Mouse (Mus musculus): ENCODE measurements around the gene Tns2. TPM values are rescaled to one million over a fixed set of nuclear protein-coding genes. Genes with fewer than 3 reads are reported as not detected.
"Not testable (repeated sequence)": the region's sequence is repeated elsewhere in the genome, so short reads cannot be mapped to it uniquely, and the experiment has no call there.

The Tns2 gene
- polyA plus RNA-seq, 1 experiment from 2014 or later = 57.2 TPM

DNA sequence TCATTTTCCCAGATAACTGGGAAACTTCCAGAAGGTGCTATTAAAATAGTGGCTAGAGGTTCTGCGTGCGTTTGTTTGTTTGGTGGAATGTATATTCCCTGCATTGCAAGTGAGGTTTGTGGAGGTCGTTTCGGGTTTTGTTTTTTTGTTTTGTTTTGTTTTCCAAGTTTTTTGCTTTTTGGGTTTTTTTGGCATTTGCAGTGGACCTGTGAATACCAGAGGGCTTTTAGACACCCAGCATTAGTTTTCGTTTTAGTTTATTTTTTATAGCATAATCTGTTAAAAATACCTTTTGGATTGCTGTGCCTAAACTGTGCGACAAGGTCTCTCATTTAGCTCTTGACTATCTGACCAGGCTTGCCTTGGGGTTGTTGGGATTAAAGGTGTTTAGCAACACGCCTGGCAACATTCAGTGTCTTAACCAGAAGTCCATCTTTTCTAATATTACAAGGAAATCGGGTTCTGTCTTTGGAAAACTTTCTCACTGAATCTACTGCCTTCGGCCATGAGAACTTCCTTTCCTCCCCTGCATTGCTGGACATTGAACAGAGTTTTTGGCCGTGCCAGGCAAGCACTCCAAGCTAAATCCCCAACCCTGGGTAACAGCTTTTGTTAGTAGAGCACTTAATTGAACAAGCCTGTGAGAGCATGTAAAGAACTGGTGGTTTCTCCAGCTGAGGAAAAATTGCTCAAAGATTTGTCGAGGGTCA lies 25.2 kb upstream of the Tns2 start:
- H3K4me3 ChIP-seq (replicated peaks) = peak overlapping the region; percentile 96
- no peak for ATAC-seq (ENCODE audit: insufficient number of reproducible peaks, low FRiP score, low TSS enrichment, low read depth)
- H3K36me3 ChIP-seq = no peaks in the 10 kb centered on the region
- peak overlapping the region; percentile 58 for H3K4me2 ChIP-seq (replicated peaks)
- H3K27ac ChIP-seq (replicated peaks) = peak overlapping the region; percentile 97
- H3K27me3 ChIP-seq = no peaks in the 10 kb centered on the region
- H3K9ac ChIP-seq = peak overlapping the region; percentile 99
- no peaks in the 10 kb centered on the region for H3K9me3 ChIP-seq (replicated peaks)
- H3K4me1 ChIP-seq = peaks cover 17% of the 10 kb centered on the region
- 5% methylated on average over 11 of the region's 11 CpGs for WGBS

- H3K4me1 ChIP-seq = peaks cover 22% of the 10 kb centered on the region
- no peak overlapping the region for H3K4me3 ChIP-seq (replicated peaks)
- no peak for ATAC-seq (ENCODE audit: insufficient number of reproducible peaks, low FRiP score, low TSS enrichment, low read depth)
- no peak overlapping the region for H3K9ac ChIP-seq
- peaks cover 4% of the 10 kb centered on the region for H3K36me3 ChIP-seq
- H3K9me3 ChIP-seq (replicated peaks) = no peaks in the 10 kb centered on the region
- H3K27me3 ChIP-seq = no peaks in the 10 kb centered on the region
- WGBS = 90% methylated on average over 2 of the region's 2 CpGs
- H3K27ac ChIP-seq (replicated peaks) = no peak overlapping the region
- H3K4me2 ChIP-seq (replicated peaks) = no peak overlapping the region
Measured at GRCm38 (mm10) chr15:102077111-102077677, 23.0 kb upstream of the Tns2 start.

DNA sequence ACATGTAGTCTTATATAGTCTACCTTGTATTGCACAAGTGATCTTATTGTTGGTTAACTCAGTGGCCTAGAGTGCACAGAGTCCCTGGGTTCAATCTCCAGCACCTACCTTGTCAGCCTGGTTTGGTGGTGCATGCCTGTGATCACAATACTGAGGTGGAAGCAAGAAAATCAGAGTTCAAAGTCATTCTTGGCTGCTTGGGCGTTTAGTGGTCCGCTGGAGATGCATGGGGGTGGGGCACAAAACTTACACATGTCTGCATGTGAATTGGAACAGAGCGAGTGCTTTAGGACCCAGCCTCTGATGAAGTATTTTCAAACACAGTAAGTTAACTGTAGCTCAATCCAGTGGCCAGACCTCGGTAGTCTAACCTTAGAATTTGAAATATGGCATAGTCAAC lies 21.0 kb upstream of the Tns2 start:
- no peak for ATAC-seq (ENCODE audit: insufficient number of reproducible peaks, low FRiP score, low TSS enrichment, low read depth)
- Histone ChIP-seq H3K36me3 (peaks cover 22% of the 10 kb centered on the region), H3K27me3 (no peaks in the 10 kb centered on the region), H3K9ac (no peak overlapping the region), H3K4me1 (peaks cover 22% of the 10 kb centered on the region), H3K4me3 (replicated peaks) (no peak overlapping the region), H3K27ac (replicated peaks) (no peak overlapping the region), H3K9me3 (replicated peaks) (no peaks in the 10 kb centered on the region), H3K4me2 (replicated peaks) (no peak overlapping the region)
- WGBS = 67% methylated on average over 4 of the region's 4 CpGs

GRCm38 (mm10) chr15:102079924-102080323 lies 20.3 kb upstream of the Tns2 start:
- 60% methylated on average over 8 of the region's 8 CpGs for WGBS
- H3K27me3 ChIP-seq; H3K4me3 ChIP-seq (replicated peaks); ATAC-seq (ENCODE audit: insufficient number of reproducible peaks, low FRiP score, low TSS enrichment, low read depth); H3K4me2 ChIP-seq (replicated peaks); H3K9ac ChIP-seq; H3K9me3 ChIP-seq (replicated peaks); H3K27ac ChIP-seq (replicated peaks): not testable (repeated sequence)
- H3K4me1 ChIP-seq = peaks cover 19% of the 10 kb centered on the region
- H3K36me3 ChIP-seq = peaks cover 29% of the 10 kb centered on the region

DNA sequence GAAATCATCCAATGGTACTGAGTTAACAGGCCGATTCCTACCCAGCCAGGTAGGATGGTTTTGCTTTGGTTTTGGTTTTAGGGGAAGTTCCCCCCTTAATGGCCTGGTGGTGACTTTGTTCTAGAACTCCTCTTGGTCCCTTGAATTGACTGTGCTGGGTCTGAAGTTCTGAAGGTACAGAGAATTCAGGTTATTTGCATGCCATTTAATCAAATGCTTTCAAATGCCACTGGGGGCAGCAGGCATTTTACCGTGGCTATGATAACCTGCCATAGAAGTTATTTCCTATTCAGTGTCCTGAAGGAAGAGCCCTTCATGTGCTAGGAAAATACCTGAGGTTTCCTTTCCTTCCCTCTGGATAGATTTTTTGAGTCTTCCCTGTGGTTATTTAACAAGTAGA lies 19.8 kb upstream of the Tns2 start:
- no peak overlapping the region for H3K4me3 ChIP-seq (replicated peaks)
- WGBS = 60% methylated on average over 2 of the region's 2 CpGs
- no peak for ATAC-seq (ENCODE audit: insufficient number of reproducible peaks, low FRiP score, low TSS enrichment, low read depth)
- no peaks in the 10 kb centered on the region for H3K9me3 ChIP-seq (replicated peaks)
- peaks cover 14% of the 10 kb centered on the region for H3K4me1 ChIP-seq
- no peak overlapping the region for H3K4me2 ChIP-seq (replicated peaks)
- no peaks in the 10 kb centered on the region for H3K27me3 ChIP-seq
- peaks cover 32% of the 10 kb centered on the region for H3K36me3 ChIP-seq
- no peak overlapping the region for H3K9ac ChIP-seq
- no peak overlapping the region for H3K27ac ChIP-seq (replicated peaks)

- Histone ChIP-seq H3K4me1 (0 out of 2 replicates have a peak, but pooled peaks cover 5% of the 10 kb centered on the region), H3K9ac (no peak overlapping the region), H3K4me3 (replicated peaks) (no peak overlapping the region), H3K27ac (replicated peaks) (no peak overlapping the region), H3K36me3 (peaks cover 48% of the 10 kb centered on the region), H3K9me3 (replicated peaks) (no peaks in the 10 kb centered on the region), H3K27me3 (no peaks in the 10 kb centered on the region), H3K4me2 (replicated peaks) (no peak overlapping the region)
- no peak for ATAC-seq (ENCODE audit: insufficient number of reproducible peaks, low FRiP score, low TSS enrichment, low read depth)
- 89% methylated on average over 4 of the region's 4 CpGs for WGBS
Measured at GRCm38 (mm10) chr15:102082148-102082547, 18.1 kb upstream of the Tns2 start.

- no peak overlapping the region for H3K9ac ChIP-seq
- no peak overlapping the region for H3K4me2 ChIP-seq (replicated peaks)
- peaks cover 57% of the 10 kb centered on the region for H3K36me3 ChIP-seq
- WGBS = 77% methylated on average over 4 of the region's 4 CpGs
- no peaks in the 10 kb centered on the region for H3K9me3 ChIP-seq (replicated peaks)
- H3K4me3 ChIP-seq (replicated peaks) = no peak overlapping the region
- no peak overlapping the region for H3K27ac ChIP-seq (replicated peaks)
- H3K27me3 ChIP-seq = no peaks in the 10 kb centered on the region
- 0 out of 2 replicates have a peak, but pooled peaks cover 5% of the 10 kb centered on the region for H3K4me1 ChIP-seq
- ATAC-seq (ENCODE audit: insufficient number of reproducible peaks, low FRiP score, low TSS enrichment, low read depth) = no peak
Measured at GRCm38 (mm10) chr15:102083028-102083427, 17.2 kb upstream of the Tns2 start.

GRCm38 (mm10) chr15:102089914-102090585 lies 10.2 kb upstream of the Tns2 start:
- no peak for ATAC-seq (ENCODE audit: insufficient number of reproducible peaks, low FRiP score, low TSS enrichment, low read depth)
- Histone ChIP-seq H3K4me3 (replicated peaks) (no peak overlapping the region), H3K4me1 (no peaks in the 10 kb centered on the region), H3K9me3 (replicated peaks) (no peaks in the 10 kb centered on the region), H3K9ac (no peak overlapping the region), H3K27ac (replicated peaks) (no peak overlapping the region), H3K4me2 (replicated peaks) (no peak overlapping the region), H3K27me3 (no peaks in the 10 kb centered on the region), H3K36me3 (peaks cover 98% of the 10 kb centered on the region)
- WGBS = 81% methylated on average over 12 of the region's 12 CpGs

GRCm38 (mm10) chr15:102091063-102091679 lies 9.0 kb upstream of the Tns2 start:
- Histone ChIP-seq H3K9ac (no peak overlapping the region), H3K36me3 (peaks cover 99% of the 10 kb centered on the region), H3K9me3 (replicated peaks) (no peaks in the 10 kb centered on the region), H3K27me3 (no peaks in the 10 kb centered on the region), H3K4me3 (replicated peaks) (no peak overlapping the region), H3K4me1 (no peaks in the 10 kb centered on the region), H3K4me2 (replicated peaks) (no peak overlapping the region), H3K27ac (replicated peaks) (no peak overlapping the region)
- no peak for ATAC-seq (ENCODE audit: insufficient number of reproducible peaks, low FRiP score, low TSS enrichment, low read depth)
- WGBS = 73% methylated on average over 12 of the region's 12 CpGs

- Histone ChIP-seq H3K4me2 (replicated peaks) (no peak overlapping the region), H3K9ac (no peak overlapping the region), H3K9me3 (replicated peaks) (no peaks in the 10 kb centered on the region), H3K4me3 (replicated peaks) (no peak overlapping the region), H3K27me3 (no peaks in the 10 kb centered on the region), H3K27ac (replicated peaks) (no peak overlapping the region), H3K36me3 (peaks cover 100% of the 10 kb centered on the region), H3K4me1 (no peaks in the 10 kb centered on the region)
- WGBS = 73% methylated on average over 1 of the region's 1 CpGs
- no peak for ATAC-seq (ENCODE audit: insufficient number of reproducible peaks, low FRiP score, low TSS enrichment, low read depth)
Measured at GRCm38 (mm10) chr15:102091688-102092087, 8.5 kb upstream of the Tns2 start.

GRCm38 (mm10) chr15:102092222-102092621 lies 8.0 kb upstream of the Tns2 start:
- H3K9ac ChIP-seq = no peak overlapping the region

More at GRCm38 (mm10) chr15:102092222-102092621, 8.0 kb upstream of the Tns2 start:
- H3K36me3 ChIP-seq = peaks cover 97% of the 10 kb centered on the region
- 86% methylated on average over 4 of the region's 4 CpGs for WGBS
- H3K27ac ChIP-seq (replicated peaks) = no peak overlapping the region
- H3K4me3 ChIP-seq (replicated peaks) = no peak overlapping the region
- H3K4me1 ChIP-seq = peaks cover 2% of the 10 kb centered on the region; the same call in 1 of the 2 replicates
- no peaks in the 10 kb centered on the region for H3K9me3 ChIP-seq (replicated peaks)
- no peak overlapping the region for H3K4me2 ChIP-seq (replicated peaks)
- no peak for ATAC-seq (ENCODE audit: insufficient number of reproducible peaks, low FRiP score, low TSS enrichment, low read depth)
- H3K27me3 ChIP-seq = no peaks in the 10 kb centered on the region

Measured in embryonic facial prominence, embryonic 15.5 days (tissue).